Mouse (Mus musculus): ENCODE results near the gene Vps26c. TPM values are rescaled to one million over a fixed set of nuclear protein-coding genes. Genes with fewer than 3 reads are reported as not detected.

Vps26c gene
- 10 to 100 TPM; 54.3 to 68.1 (median 64.4) TPM for total RNA-seq (2022)

- DNase-seq: peak; percentile 97
Measured at GRCm38 (mm10) chr16:94526344-94527151, at the start of gene Vps26c. Vps26c (minus strand) TSS chr16:94526830.

- no peak for DNase-seq
Measured at GRCm38 (mm10) chr16:94575757-94576156, 49.1 kb upstream of the Vps26c start.

- no peak for DNase-seq
Measured at GRCm38 (mm10) chr16:94574718-94575094, 48.1 kb upstream of the Vps26c start.

GRCm38 (mm10) chr16:94574025-94574717 lies 47.5 kb upstream of the Vps26c start:
- DNase-seq: no peak

- DNase-seq: no peak
Measured at GRCm38 (mm10) chr16:94572422-94572821, 45.8 kb upstream of the Vps26c start.

- DNase-seq: no peak
Measured at GRCm38 (mm10) chr16:94571111-94571993, 44.7 kb upstream of the Vps26c start.

- DNase-seq: peak; percentile 75
Measured at GRCm38 (mm10) chr16:94570361-94571041, 43.9 kb upstream of the Vps26c start.

GRCm38 (mm10) chr16:94569229-94570176 lies 42.9 kb upstream of the Vps26c start, which contains the start of gene Dyrk1a:
Dyrk1a (plus strand) TSS chr16:94570010.
- peak; percentile 99 for DNase-seq

- DNase-seq: no peak
Measured at GRCm38 (mm10) chr16:94568335-94569228, 42.0 kb upstream of the Vps26c start.

- no peak for DNase-seq
Measured at GRCm38 (mm10) chr16:94567751-94568150, 41.1 kb upstream of the Vps26c start.

- DNase-seq: no peak
Measured at GRCm38 (mm10) chr16:94566834-94567585, 40.4 kb upstream of the Vps26c start.

GRCm38 (mm10) chr16:94566124-94566523 lies 39.5 kb upstream of the Vps26c start:
- no peak for DNase-seq

- no peak for DNase-seq
Measured at GRCm38 (mm10) chr16:94560618-94561017, 34.0 kb upstream of the Vps26c start.

GRCm38 (mm10) chr16:94559782-94560181 lies 33.2 kb upstream of the Vps26c start:
- DNase-seq: no peak

- no peak for DNase-seq
Measured at GRCm38 (mm10) chr16:94559282-94559681, 32.7 kb upstream of the Vps26c start.

GRCm38 (mm10) chr16:94556228-94556627 lies 29.6 kb upstream of the Vps26c start:
- DNase-seq: no peak

- DNase-seq: no peak
Measured at GRCm38 (mm10) chr16:94555346-94555745, 28.7 kb upstream of the Vps26c start.

- no peak for DNase-seq
Measured at GRCm38 (mm10) chr16:94551934-94552333, 25.3 kb upstream of the Vps26c start.

GRCm38 (mm10) chr16:94549813-94550212 lies 23.2 kb upstream of the Vps26c start:
- DNase-seq: no peak

Measured in adrenal gland, adult 8-10 months (tissue).